Mouse (Mus musculus) small intestine, adult 2 months (tissue): ENCODE results near the gene Gm28710. TPM values are rescaled to one million over a fixed set of nuclear protein-coding genes. Genes with fewer than 3 reads are reported as not detected.

Experiments used
- H3K27ac ChIP-seq: fragments of 200-500 bp; 2 replicates; pipeline ENCODE4 v1.5.1; 2012; ENCODE audit warnings: low read depth, low read length, control low read depth, inconsistent platforms; ENCODE audit not compliant: insufficient read depth
- H3K27me3 ChIP-seq: fragments of 200-500 bp; 2 replicates; pipeline ENCODE4 v1.6.1; 2012; ENCODE audit warnings: mild to moderate bottlenecking, moderate library complexity, low read length, inconsistent platforms; ENCODE audit not compliant: control insufficient read depth, insufficient read depth
- H3K36me3 ChIP-seq: fragments of 200-500 bp; 2 replicates; pipeline ENCODE4 v1.6.1; 2012; ENCODE audit warnings: mild to moderate bottlenecking, low read length, control low read depth, inconsistent platforms; ENCODE audit not compliant: control insufficient read depth, insufficient read depth
- H3K4me1 ChIP-seq: fragments of 200-500 bp; 2 replicates; pipeline ENCODE4 v1.6.1; 2012; ENCODE audit warnings: low read length, inconsistent platforms, mixed read lengths; ENCODE audit not compliant: control insufficient read depth, insufficient read depth, insufficient read length
- H3K4me3 ChIP-seq: fragments of 200-500 bp; 2 replicates; pipeline ENCODE4 v1.5.1; 2012; ENCODE audit warnings: low read depth, mild to moderate bottlenecking, control low read depth, inconsistent platforms, low read length, moderate library complexity
- CTCF ChIP-seq: fragments of 200-500 bp; IDR thresholded peaks from 2 replicates; pipeline ENCODE4 v1.5.1; 2012; ENCODE audit warnings: low read depth, mild to moderate bottlenecking, control low read depth, inconsistent platforms, low read length, moderate library complexity, mixed read lengths; ENCODE audit not compliant: insufficient replicate concordance, insufficient read length; ENCODE audit errors: extremely low read depth
- POLR2A ChIP-seq: fragments of 200-500 bp; IDR thresholded peaks from 2 replicates; pipeline ENCODE4 v1.6.1; 2012; ENCODE audit warnings: low read depth, mild to moderate bottlenecking, control low read depth, inconsistent platforms, low read length, moderate library complexity
- WGBS: fragments of 180-500 bp; shearing (Covaris S2); methylation state at CpG from one replicate; pipeline ENCODE4 v1.1.7; 2018; 5-methylcytosine and 5-hydroxymethylcytosine counted together
- polyA plus RNA-seq: library from polyadenylated mRNA; depleted of rRNA; stranded (reverse); fragments of >200 nt; gene quantifications from 2 replicates; pipeline ENCODE4 v1.2.3, GENCODE M21; 2012; rRNA removed

Gene Gm28710
- polyA plus RNA-seq, 1 experiment: 0.05 TPM

DNA sequence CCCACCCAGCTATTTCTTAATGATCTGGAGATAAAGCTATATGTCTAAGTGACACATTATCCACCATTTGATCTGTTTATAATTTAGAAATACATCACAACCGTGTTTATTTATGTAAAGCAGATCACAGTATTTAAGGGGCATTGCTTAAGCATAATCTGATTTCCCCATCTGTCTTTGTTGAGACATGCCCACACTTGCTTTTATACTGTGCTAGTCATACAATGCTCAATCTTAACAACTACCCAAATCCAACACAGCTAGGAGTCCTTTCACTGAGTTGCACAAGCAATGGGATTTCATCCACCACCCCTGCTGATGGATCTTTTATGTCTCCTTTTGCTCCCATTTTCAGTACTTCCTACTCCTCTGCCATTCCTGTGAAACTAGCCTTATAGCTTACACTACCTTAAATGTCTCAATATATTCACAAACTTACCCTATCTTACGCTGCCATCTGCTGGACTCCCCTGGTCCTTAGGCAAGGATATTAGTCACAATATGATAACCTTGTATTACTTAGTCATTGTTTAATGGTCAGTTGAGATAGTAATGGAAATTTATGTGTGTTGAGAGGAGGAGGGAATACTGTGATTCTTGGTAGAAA is 77.8 kb downstream of the Gm28710 start:
- no peaks in the 10 kb centered on the region for H3K4me1 ChIP-seq
- H3K27me3 ChIP-seq: no peaks in the 10 kb centered on the region
- H3K36me3 ChIP-seq: no peaks in the 10 kb centered on the region
- no peak overlapping the region for H3K4me3 ChIP-seq
- H3K27ac ChIP-seq: no peak overlapping the region
- WGBS: 51% methylated on average over 2 of the region's 2 CpGs
- TF ChIP-seq POLR2A (no peak), CTCF (no peak)

GRCm38 (mm10) chr5:16894161-16894560 is 102.6 kb downstream of the Gm28710 start:
- H3K36me3 ChIP-seq: no peaks in the 10 kb centered on the region
- no peak for TF ChIP-seq POLR2A
- TF ChIP-seq CTCF: no peak
- no peaks in the 10 kb centered on the region for H3K27me3 ChIP-seq
- no peaks in the 10 kb centered on the region for H3K4me1 ChIP-seq
- H3K27ac ChIP-seq: no peak overlapping the region
- WGBS: 0% methylated on average over 1 of the region's 1 CpGs
- no peak overlapping the region for H3K4me3 ChIP-seq

GRCm38 (mm10) chr5:16919791-16920190 is 128.2 kb downstream of the Gm28710 start:
- Histone ChIP-seq H3K4me1 (no peaks in the 10 kb centered on the region), H3K27me3 (no peaks in the 10 kb centered on the region), H3K27ac (no peak overlapping the region), H3K4me3 (no peak overlapping the region), H3K36me3 (no peaks in the 10 kb centered on the region)
- WGBS: 88% methylated on average over 8 of the region's 8 CpGs
- TF ChIP-seq CTCF (no peak), POLR2A (no peak)

GRCm38 (mm10) chr5:16922473-16922872 is 130.9 kb downstream of the Gm28710 start:
- TF ChIP-seq POLR2A: no peak
- no peak for TF ChIP-seq CTCF
- Histone ChIP-seq H3K27me3 (no peaks in the 10 kb centered on the region), H3K27ac (no peak overlapping the region), H3K36me3 (no peaks in the 10 kb centered on the region), H3K4me3 (no peak overlapping the region), H3K4me1 (no peaks in the 10 kb centered on the region)
- 45% methylated on average over 1 of the region's 1 CpGs for WGBS

Other genes with a start within 250 kb of the Gm28710 start
- gene Hgf, start 238.3 kb upstream of the Gm28710 start, polyA plus RNA-seq: 0.27 and 0.33 TPM in 2 replicates